Mouse (Mus musculus) splenic B cell, adult 2 months (primary cell): ENCODE data around the gene Gfra4.

Experiments used
- DNase-seq: peaks from one replicate; pipeline ENCODE4 v3.0.0-alpha.2; 2011; ENCODE audit warnings: low read depth, low spot score
- H3K27me3 ChIP-seq: 2 replicates; pipeline ENCODE4 v1.6.1; 2012; ENCODE audit warnings: mild to moderate bottlenecking, low read length, moderate library complexity, mixed read lengths; ENCODE audit not compliant: control insufficient read depth, poor library complexity, insufficient read depth, severe bottlenecking
- H3K36me3 ChIP-seq: 2 replicates; pipeline ENCODE4 v1.6.1; 2012; ENCODE audit warnings: mild to moderate bottlenecking, low read length, moderate library complexity, mixed read lengths; ENCODE audit not compliant: control insufficient read depth, poor library complexity, insufficient read depth, severe bottlenecking

Gene Gfra4

GRCm38 (mm10) chr2:131042988-131043387, at the start of gene Gfra4:
TSS of gene Gfra4 (minus strand) at chr2:131043088.
- Histone ChIP-seq H3K36me3 (no peaks in the 10 kb centered on the region), H3K27me3 (no peaks in the 10 kb centered on the region)
- DNase-seq = no peak

GRCm38 (mm10) chr2:131090852-131091251, 48.0 kb upstream of the Gfra4 start:
- Histone ChIP-seq H3K27me3 (no peaks in the 10 kb centered on the region), H3K36me3 (no peaks in the 10 kb centered on the region)
- no peak for DNase-seq

GRCm38 (mm10) chr2:131089634-131090033, 46.7 kb upstream of the Gfra4 start:
- no peaks in the 10 kb centered on the region for H3K27me3 ChIP-seq
- no peaks in the 10 kb centered on the region for H3K36me3 ChIP-seq
- DNase-seq = no peak

- Histone ChIP-seq H3K36me3 (no peaks in the 10 kb centered on the region), H3K27me3 (no peaks in the 10 kb centered on the region)
- DNase-seq = no peak
Observed at GRCm38 (mm10) chr2:131088581-131088980, 45.7 kb upstream of the Gfra4 start.

GRCm38 (mm10) chr2:131086667-131087390, 43.9 kb upstream of the Gfra4 start, which contains the start of gene Siglec1:
TSS of gene Siglec1 (minus strand) at chr2:131086765.
- no peaks in the 10 kb centered on the region for H3K27me3 ChIP-seq
- DNase-seq = no peak
- no peaks in the 10 kb centered on the region for H3K36me3 ChIP-seq

- no peak for DNase-seq
- no peaks in the 10 kb centered on the region for H3K27me3 ChIP-seq
- no peaks in the 10 kb centered on the region for H3K36me3 ChIP-seq
Observed at GRCm38 (mm10) chr2:131084206-131084605, 41.3 kb upstream of the Gfra4 start.

- Histone ChIP-seq H3K27me3 (no peaks in the 10 kb centered on the region), H3K36me3 (no peaks in the 10 kb centered on the region)
- no peak for DNase-seq
Observed at GRCm38 (mm10) chr2:131080507-131080906, 37.6 kb upstream of the Gfra4 start.

- H3K36me3 ChIP-seq = no peaks in the 10 kb centered on the region
- DNase-seq = no peak
- H3K27me3 ChIP-seq = no peaks in the 10 kb centered on the region
Observed at GRCm38 (mm10) chr2:131072536-131072935, 29.6 kb upstream of the Gfra4 start.

- H3K36me3 ChIP-seq = no peaks in the 10 kb centered on the region
- no peak for DNase-seq
- no peaks in the 10 kb centered on the region for H3K27me3 ChIP-seq
Observed at GRCm38 (mm10) chr2:131067481-131067880, 24.6 kb upstream of the Gfra4 start.

- no peaks in the 10 kb centered on the region for H3K27me3 ChIP-seq
- H3K36me3 ChIP-seq = no peaks in the 10 kb centered on the region
- no peak for DNase-seq
Observed at GRCm38 (mm10) chr2:131066342-131066741, 23.5 kb upstream of the Gfra4 start.

- H3K36me3 ChIP-seq = no peaks in the 10 kb centered on the region
- no peaks in the 10 kb centered on the region for H3K27me3 ChIP-seq
- no peak for DNase-seq
Observed at GRCm38 (mm10) chr2:131063404-131063864, 20.5 kb upstream of the Gfra4 start, which contains the start of gene Adam33. TSS of gene Adam33 (minus strand) at chr2:131063814.

- Histone ChIP-seq H3K36me3 (no peaks in the 10 kb centered on the region), H3K27me3 (no peaks in the 10 kb centered on the region)
- no peak for DNase-seq
Observed at GRCm38 (mm10) chr2:131061607-131062006, 18.7 kb upstream of the Gfra4 start.

GRCm38 (mm10) chr2:131060784-131061183, 17.9 kb upstream of the Gfra4 start:
- Histone ChIP-seq H3K36me3 (no peaks in the 10 kb centered on the region), H3K27me3 (no peaks in the 10 kb centered on the region)
- DNase-seq = no peak

GRCm38 (mm10) chr2:131059781-131060540, 17.1 kb upstream of the Gfra4 start:
- Histone ChIP-seq H3K27me3 (no peaks in the 10 kb centered on the region), H3K36me3 (no peaks in the 10 kb centered on the region)
- DNase-seq = no peak

- DNase-seq = no peak
- Histone ChIP-seq H3K36me3 (no peaks in the 10 kb centered on the region), H3K27me3 (no peaks in the 10 kb centered on the region)
Observed at GRCm38 (mm10) chr2:131059377-131059776, 16.5 kb upstream of the Gfra4 start.
